Mouse (Mus musculus) stomach, embryonic 14.5 days (tissue): ENCODE measurements around the gene Ttc7b. TPM values are rescaled to one million over a fixed set of nuclear protein-coding genes. Genes with fewer than 3 reads are reported as not detected.

ENCODE experiments used
- ATAC-seq: fragments of 200-750 bp; cut with Nextera tagmentation; 2 replicates; pipeline ENCODE4 v1.8.0; 2017; ENCODE audit warnings: low read depth, moderate TSS enrichment; ENCODE audit not compliant: insufficient number of reproducible peaks, insufficient read depth, low FRiP score
- H3K27ac ChIP-seq: fragments of 300-500 bp; sonication (generic); 2 replicates; pipeline ENCODE4 v1.5.1; 2014; ENCODE audit warnings: mild to moderate bottlenecking, low read length, moderate library complexity, mixed read lengths
- H3K27me3 ChIP-seq: fragments of 300-500 bp; sonication (generic); 2 replicates; pipeline ENCODE4 v1.6.1; 2014; ENCODE audit warnings: low read length, control low read depth, mixed read lengths; ENCODE audit not compliant: control insufficient read depth, insufficient read depth
- H3K36me3 ChIP-seq: fragments of 300-500 bp; sonication (generic); 2 replicates; pipeline ENCODE4 v1.6.1; 2014; ENCODE audit warnings: mild to moderate bottlenecking, control low read depth, low read length, moderate library complexity, mixed read lengths; ENCODE audit not compliant: control insufficient read depth, insufficient read depth
- H3K4me1 ChIP-seq: fragments of 300-500 bp; sonication (generic); 2 replicates; pipeline ENCODE4 v1.6.1; 2014; ENCODE audit warnings: low read length, control low read depth, mixed read lengths; ENCODE audit not compliant: control insufficient read depth, insufficient read depth
- H3K4me2 ChIP-seq: fragments of 300-500 bp; sonication (generic); replicated peaks from 2 replicates; pipeline ENCODE4 v1.6.1; 2014; ENCODE audit warnings: low read depth, low read length, control low read depth
- H3K4me3 ChIP-seq: fragments of 300-500 bp; sonication (generic); 2 replicates; pipeline ENCODE4 v1.5.1; 2014; ENCODE audit warnings: low read depth, low read length, control low read depth
- H3K9ac ChIP-seq: fragments of 300-500 bp; sonication (generic); replicated peaks from 2 replicates; pipeline ENCODE4 v1.6.1; 2014; ENCODE audit warnings: low read depth, mild to moderate bottlenecking, control low read depth, low read length, moderate library complexity, mixed read lengths
- H3K9me3 ChIP-seq: fragments of 300-500 bp; sonication (generic); 2 replicates; pipeline ENCODE4 v1.6.1; 2016; ENCODE audit warnings: low read depth, low read length, control low read depth; ENCODE audit not compliant: control insufficient read depth
- WGBS: fragments of 180-500 bp; shearing (Covaris S2); extraction: QIAGEN DNeasy Blood & Tissue Kit; methylation state at CpG from one replicate; pipeline ENCODE4 v1.1.7; 2014; 5-methylcytosine and 5-hydroxymethylcytosine counted together
- polyA plus RNA-seq: library from polyadenylated mRNA; unstranded; fragments of >200 nt; fragmentation: Nextera tagmentation; extraction: Ambion mirVana; gene quantifications from 2 replicates; pipeline ENCODE4 v1.2.1, GENCODE M21; 2014

Gene Ttc7b
- polyA plus RNA-seq, 1 experiment from 2014 or later: 6.4 TPM

DNA sequence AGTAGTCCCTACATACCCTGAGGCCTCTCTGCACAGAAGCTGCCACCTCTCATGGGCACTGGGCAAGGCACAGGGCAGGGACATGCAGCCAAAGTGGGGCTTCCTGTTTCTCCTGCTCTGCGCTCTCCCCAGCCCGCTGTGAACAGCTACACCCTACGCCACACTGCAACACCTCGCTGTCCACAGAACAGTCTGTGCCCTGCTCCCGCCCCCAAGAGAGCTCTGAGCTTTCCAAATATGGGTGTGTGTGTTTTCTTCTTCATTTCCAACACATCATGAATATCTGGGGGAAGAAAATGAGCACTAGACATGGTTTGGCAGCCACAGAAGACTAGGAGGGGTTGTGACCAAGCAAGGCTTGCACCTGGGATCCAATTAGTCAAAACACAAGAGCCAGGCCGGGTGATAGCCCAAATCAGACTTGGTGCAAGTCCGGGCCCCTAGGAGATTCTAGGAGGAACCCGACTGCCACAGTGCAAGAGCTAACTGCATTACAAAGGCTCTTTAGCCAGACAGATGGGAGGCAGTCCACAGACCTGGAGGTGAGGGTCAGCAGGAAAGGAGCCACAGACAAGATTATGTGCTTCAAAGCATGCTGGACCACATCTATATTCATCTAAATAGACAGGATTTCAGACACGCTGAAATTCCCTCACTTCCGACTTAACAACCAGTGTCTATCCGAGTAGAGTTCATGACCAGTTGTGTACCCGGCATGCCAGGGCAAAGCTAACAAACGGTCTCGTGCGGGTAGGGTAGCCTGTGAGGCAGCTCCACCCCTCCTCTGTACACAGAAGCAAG lies 39.8 kb downstream of the Ttc7b start:
- no peak overlapping the region for H3K9ac ChIP-seq
- no peak overlapping the region for H3K27ac ChIP-seq
- H3K4me3 ChIP-seq: no peak overlapping the region
- no peaks in the 10 kb centered on the region for H3K27me3 ChIP-seq
- ATAC-seq: 0 out of 2 replicates have a peak, but pooled peaks have one; percentile 34
- no peaks in the 10 kb centered on the region for H3K36me3 ChIP-seq
- H3K4me2 ChIP-seq: no peak overlapping the region
- H3K4me1 ChIP-seq: 0 out of 2 replicates have a peak, but pooled peaks cover 2% of the 10 kb centered on the region
- H3K9me3 ChIP-seq: no peaks in the 10 kb centered on the region
- 78% methylated on average over 15 of the region's 15 CpGs for WGBS

DNA sequence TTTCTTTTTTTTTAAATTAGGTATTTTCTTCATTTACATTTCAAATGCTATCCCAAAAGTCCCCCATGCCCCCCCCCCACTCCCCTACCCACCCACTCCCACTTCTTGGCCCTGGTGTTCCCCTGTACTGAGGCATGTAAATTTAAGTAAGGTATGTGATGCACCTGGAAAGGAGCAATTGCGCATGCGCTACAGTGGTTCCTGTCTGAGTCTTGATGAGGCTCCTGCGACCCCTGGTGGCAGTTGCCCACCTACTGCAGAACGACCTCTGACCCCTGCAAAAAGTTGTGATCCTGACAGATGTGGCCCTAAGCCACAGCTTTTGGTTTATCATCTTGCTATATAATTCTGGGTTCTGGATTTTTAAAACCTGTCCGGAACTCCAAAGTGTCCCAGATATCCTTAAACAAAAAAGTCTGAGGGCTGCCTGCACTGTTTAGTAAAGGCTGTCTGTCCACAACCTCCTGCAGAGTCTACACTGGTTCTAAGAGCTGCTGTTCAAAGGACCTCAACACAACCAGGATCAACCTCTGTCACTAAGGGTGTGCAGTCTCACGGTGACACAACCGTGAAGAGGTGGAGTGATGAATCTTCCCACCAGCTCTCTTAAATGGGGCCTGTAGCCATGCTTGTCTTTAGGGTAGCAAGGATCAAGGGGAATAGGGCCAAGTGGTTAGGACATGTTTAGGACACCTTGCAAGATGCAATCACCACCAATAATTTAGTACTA lies 40.6 kb downstream of the Ttc7b start:
- Histone ChIP-seq H3K36me3 (no peaks in the 10 kb centered on the region), H3K27me3 (no peaks in the 10 kb centered on the region), H3K4me2 (no peak overlapping the region), H3K9ac (no peak overlapping the region), H3K4me3 (no peak overlapping the region), H3K9me3 (no peaks in the 10 kb centered on the region), H3K4me1 (0 out of 2 replicates have a peak, but pooled peaks cover 4% of the 10 kb centered on the region), H3K27ac (no peak overlapping the region)
- WGBS: 32% methylated on average over 7 of the region's 7 CpGs
- 0 out of 2 replicates have a peak, but pooled peaks have one; percentile 42 for ATAC-seq

DNA sequence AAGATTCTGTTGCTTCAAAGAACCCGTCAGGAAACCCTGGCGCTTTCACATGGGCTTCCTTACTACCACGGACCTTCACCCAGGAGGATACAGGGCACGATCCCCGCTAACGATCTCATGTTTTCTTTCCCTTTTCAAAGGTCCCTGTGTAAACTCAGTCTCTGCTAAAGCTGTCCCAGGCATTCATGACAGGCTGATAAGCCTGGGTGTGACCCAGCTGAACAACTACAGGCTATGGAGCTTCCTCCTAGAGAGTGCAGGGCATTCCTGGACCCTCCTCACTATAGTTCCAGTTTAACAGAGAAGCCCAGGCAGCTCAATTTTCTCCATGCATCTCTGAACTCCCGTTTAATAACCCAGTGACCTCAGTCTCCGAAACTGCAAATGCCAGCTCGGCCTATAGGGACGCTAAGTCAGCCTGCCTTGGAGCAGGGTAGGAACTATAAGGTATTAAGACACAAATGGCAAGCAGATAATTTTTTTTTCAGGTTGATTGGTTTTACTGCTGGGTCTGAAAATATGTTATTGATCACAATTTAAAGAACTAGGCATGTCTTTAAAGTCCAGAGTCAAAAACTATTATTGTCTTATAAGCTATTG lies 41.3 kb downstream of the Ttc7b start:
- Histone ChIP-seq H3K36me3 (no peaks in the 10 kb centered on the region), H3K4me2 (no peak overlapping the region), H3K9ac (no peak overlapping the region), H3K9me3 (no peaks in the 10 kb centered on the region), H3K27me3 (no peaks in the 10 kb centered on the region), H3K27ac (no peak overlapping the region), H3K4me1 (0 out of 2 replicates have a peak, but pooled peaks cover 4% of the 10 kb centered on the region), H3K4me3 (no peak overlapping the region)
- ATAC-seq: no peak
- WGBS: 61% methylated on average over 10 of the region's 10 CpGs

DNA sequence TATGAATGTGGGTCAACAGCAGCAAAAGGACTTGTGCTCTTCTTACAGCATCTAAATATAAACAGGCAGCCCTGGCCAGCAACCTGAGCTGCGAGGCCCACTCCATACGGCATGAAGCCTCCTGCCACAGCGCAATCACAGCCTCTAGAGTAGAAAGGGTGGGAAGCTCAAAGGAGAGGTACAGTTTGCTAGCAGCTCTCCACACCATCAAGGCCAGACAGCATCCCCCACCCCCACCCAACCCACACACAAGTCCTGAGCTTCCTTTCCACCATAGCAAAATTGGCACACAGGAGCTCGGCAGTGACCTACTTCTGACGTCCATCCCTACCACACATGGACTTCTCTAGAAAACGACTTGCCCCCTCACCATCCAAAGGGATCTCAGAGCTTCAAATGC lies 42.0 kb downstream of the Ttc7b start:
- H3K4me1 ChIP-seq: 0 out of 2 replicates have a peak, but pooled peaks cover 4% of the 10 kb centered on the region
- H3K4me3 ChIP-seq: no peak overlapping the region
- H3K4me2 ChIP-seq: no peak overlapping the region
- no peaks in the 10 kb centered on the region for H3K36me3 ChIP-seq
- no peak for ATAC-seq
- no peak overlapping the region for H3K27ac ChIP-seq
- H3K9me3 ChIP-seq: no peaks in the 10 kb centered on the region
- WGBS: 80% methylated on average over 6 of the region's 6 CpGs
- H3K27me3 ChIP-seq: no peaks in the 10 kb centered on the region
- H3K9ac ChIP-seq: no peak overlapping the region

DNA sequence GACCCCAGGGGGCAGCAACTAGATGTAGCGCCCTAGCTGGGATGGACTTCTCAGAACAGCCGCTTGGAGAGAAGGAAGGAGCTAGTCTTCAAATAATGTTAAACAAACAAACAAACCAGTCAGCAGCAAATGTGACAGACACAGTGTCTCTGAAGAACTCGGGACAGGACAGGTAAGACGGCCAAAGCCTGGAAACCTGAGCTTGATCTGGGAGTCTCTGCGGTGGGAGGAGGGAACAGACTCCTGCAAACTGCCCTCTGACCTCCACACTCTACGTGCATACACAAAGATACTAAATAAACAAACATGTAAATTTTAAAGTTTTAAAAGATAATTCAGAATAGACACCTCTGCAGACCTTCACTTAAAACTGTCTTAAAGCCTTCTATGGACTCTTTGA lies 42.5 kb downstream of the Ttc7b start:
- Histone ChIP-seq H3K9ac (no peak overlapping the region), H3K36me3 (no peaks in the 10 kb centered on the region; the same call in 1 of the 2 replicates), H3K4me3 (no peak overlapping the region), H3K9me3 (no peaks in the 10 kb centered on the region), H3K4me1 (0 out of 2 replicates have a peak, but pooled peaks cover 4% of the 10 kb centered on the region), H3K27ac (no peak overlapping the region), H3K27me3 (no peaks in the 10 kb centered on the region), H3K4me2 (no peak overlapping the region)
- 69% methylated on average over 6 of the region's 6 CpGs for WGBS
- ATAC-seq: no peak

DNA sequence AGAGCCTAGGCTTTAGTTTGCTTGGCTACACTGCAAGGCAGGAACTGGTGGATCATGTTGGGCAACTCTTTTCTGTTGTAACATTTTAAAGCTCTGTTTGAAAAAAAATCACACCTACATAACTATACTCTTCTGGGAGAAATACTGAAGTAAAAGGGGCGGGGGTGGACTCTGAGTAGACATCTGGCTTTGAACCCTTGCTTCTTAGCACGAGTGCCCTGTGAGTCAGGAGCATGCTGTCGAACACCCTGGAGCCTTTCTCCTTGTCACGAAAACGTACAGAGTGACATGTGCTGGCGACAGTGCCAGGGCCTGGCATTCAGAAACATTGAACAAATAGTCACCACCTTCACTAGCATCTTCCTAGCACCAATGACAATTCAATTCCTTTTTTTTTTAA lies 43.2 kb downstream of the Ttc7b start:
- H3K27me3 ChIP-seq: no peaks in the 10 kb centered on the region
- H3K36me3 ChIP-seq: no peaks in the 10 kb centered on the region; the same call in 1 of the 2 replicates
- 0 out of 2 replicates have a peak, but pooled peaks cover 4% of the 10 kb centered on the region for H3K4me1 ChIP-seq
- H3K4me3 ChIP-seq: no peak overlapping the region
- WGBS: 82% methylated on average over 6 of the region's 6 CpGs
- no peak overlapping the region for H3K9ac ChIP-seq
- H3K27ac ChIP-seq: no peak overlapping the region
- H3K4me2 ChIP-seq: no peak overlapping the region
- ATAC-seq: no peak
- no peaks in the 10 kb centered on the region for H3K9me3 ChIP-seq

DNA sequence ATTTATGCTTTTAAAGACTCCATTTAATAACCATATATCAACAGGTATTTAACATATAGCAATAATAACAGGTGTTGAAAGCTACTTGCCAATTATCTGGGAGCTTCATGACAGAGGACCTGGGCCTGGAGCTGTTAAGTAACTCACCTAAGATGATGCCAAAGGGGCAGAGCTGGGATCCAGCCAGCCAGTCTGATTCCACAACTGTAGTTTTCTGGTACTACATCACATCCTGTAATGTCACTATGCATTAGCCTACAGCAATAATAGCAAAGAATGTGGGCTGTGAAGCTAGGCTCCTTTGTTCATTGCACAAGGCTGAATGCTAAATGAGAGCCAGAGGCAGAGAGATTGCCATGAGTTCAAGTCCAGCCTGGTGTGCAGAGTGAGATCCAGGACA lies 44.3 kb downstream of the Ttc7b start:
- H3K36me3 ChIP-seq: no peaks in the 10 kb centered on the region; the same call in 1 of the 2 replicates
- 0 out of 2 replicates have a peak, but pooled peaks cover 4% of the 10 kb centered on the region for H3K4me1 ChIP-seq
- no peak overlapping the region for H3K9ac ChIP-seq
- no peak overlapping the region for H3K27ac ChIP-seq
- no peak overlapping the region for H3K4me2 ChIP-seq
- H3K27me3 ChIP-seq: no peaks in the 10 kb centered on the region
- H3K4me3 ChIP-seq: no peak overlapping the region
- no peaks in the 10 kb centered on the region for H3K9me3 ChIP-seq
- ATAC-seq: no peak

DNA sequence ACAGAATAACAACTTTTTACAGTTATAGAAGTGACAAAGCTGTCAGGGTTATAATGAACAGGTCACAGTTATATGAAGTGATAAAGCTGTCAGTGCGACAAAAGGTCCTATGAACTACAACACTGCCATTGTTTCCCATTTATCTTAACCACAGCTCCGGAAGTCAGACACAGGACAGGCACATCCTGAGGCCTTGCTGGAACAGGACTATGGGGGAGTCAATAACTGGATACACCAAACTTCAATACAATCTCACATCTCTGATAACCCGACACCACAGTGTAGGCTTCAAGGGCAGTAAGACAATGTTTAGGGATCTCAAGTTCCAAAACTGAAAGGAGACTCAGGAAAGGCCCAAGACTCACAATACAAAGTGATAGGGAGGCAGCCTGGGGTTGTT lies 45.1 kb downstream of the Ttc7b start:
- Histone ChIP-seq H3K9me3 (no peaks in the 10 kb centered on the region), H3K27me3 (no peaks in the 10 kb centered on the region), H3K4me1 (0 out of 2 replicates have a peak, but pooled peaks cover 4% of the 10 kb centered on the region), H3K36me3 (no peaks in the 10 kb centered on the region; the same call in 1 of the 2 replicates), H3K4me3 (no peak overlapping the region), H3K4me2 (no peak overlapping the region), H3K27ac (no peak overlapping the region), H3K9ac (no peak overlapping the region)
- WGBS: 63% methylated on average over 3 of the region's 3 CpGs
- ATAC-seq: no peak
